Mouse (Mus musculus) CH12.LX (cell line): ENCODE measurements at regions not wholly inside any gene's neighbourhood (a gene's known extent, or its start where the extent isn't known, plus 50 kb on each side); places are given as distances from the start of the nearest gene placed in this dataset.

ENCODE experiments used
- CHD2 ChIP-seq: IDR thresholded peaks from 2 replicates; pipeline ENCODE4 v1.6.1; 2011; ENCODE audit warnings: low read length, improper control_type of control experiment
- MAX ChIP-seq: IDR thresholded peaks from 2 replicates; pipeline ENCODE4 v1.6.1; 2011; ENCODE audit warnings: low read length, improper control_type of control experiment
- ZC3H11A ChIP-seq: IDR thresholded peaks from 2 replicates; pipeline ENCODE4 v1.6.1; 2012; ENCODE audit warnings: low read depth, mild to moderate bottlenecking, inconsistent platforms, low read length, improper control_type of control experiment
- ZNF384 ChIP-seq: IDR thresholded peaks from 2 replicates; pipeline ENCODE4 v1.6.1; 2012; ENCODE audit warnings: low read depth, low read length, improper control_type of control experiment, inconsistent platforms

DNA sequence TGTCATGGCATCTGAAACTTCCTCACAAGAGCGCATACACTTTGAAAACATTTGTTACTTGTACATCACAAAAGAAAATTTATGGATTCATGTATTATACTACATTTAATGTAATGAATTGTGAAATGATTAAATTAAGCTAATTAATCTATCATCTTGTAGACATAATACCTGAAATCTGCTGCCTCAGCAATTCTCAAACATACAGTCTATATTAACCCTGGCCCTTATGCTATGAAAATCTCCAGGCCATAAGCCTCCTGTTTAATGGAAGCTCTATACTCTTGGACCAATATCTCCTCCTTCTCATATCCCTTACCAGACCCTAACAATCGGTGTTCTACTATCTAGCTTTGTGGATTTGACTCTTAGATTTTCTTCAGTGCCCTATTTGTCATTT, 455.8 kb upstream of the Fam160b2 start:
- no peak for TF ChIP-seq ZC3H11A
- TF ChIP-seq ZNF384, result no peak
- no peak for TF ChIP-seq MAX
- TF ChIP-seq CHD2, result no peak
